Mouse (Mus musculus): Measurements from ENCODE around the gene Creg1. TPM values are rescaled to one million over a fixed set of nuclear protein-coding genes. Genes with fewer than 3 reads are reported as not detected.

The Creg1 gene
- total and polyA plus RNA-seq, 2 experiments from 2014 or later, result 22.7 to 42.3 TPM

- Histone ChIP-seq H3K36me3 (ENCODE audit: insufficient read depth) (0 out of 2 replicates have a peak, but pooled peaks cover 3% of the 10 kb centered on the region), H3K9ac (no peak overlapping the region), H3K27me3 (ENCODE audit: insufficient read depth, low read length) (no peaks in the 10 kb centered on the region), H3K4me2 (ENCODE audit: low read depth) (peak overlapping the region; percentile 39; the same call in 1 of the 2 replicates), H3K27ac (ENCODE audit: low read depth, low read length) (no peak overlapping the region), H3K9me3 (ENCODE audit: low read length) (no peaks in the 10 kb centered on the region), H3K4me1 (ENCODE audit: insufficient read depth) (no peaks in the 10 kb centered on the region), H3K4me3 (ENCODE audit: low read depth, low read length) (no peak overlapping the region)
- no peak for ATAC-seq
- TF ChIP-seq CTCF (IDR thresholded peaks at IDR 0.05; ENCODE audit: low read depth), result no peak
- no peak for DNase-seq
- WGBS, result 53% methylated on average over 9 of the region's 9 CpGs
These were observed 8.5 kb downstream of the Creg1 start for GRCm38 (mm10) chr1:165771998-165772397.

- Histone ChIP-seq H3K4me2 (ENCODE audit: low read depth) (0 out of 2 replicates have a peak overlapping the region, but pooled peaks have one; percentile 17), H3K4me1 (ENCODE audit: insufficient read depth) (peaks cover 2% of the 10 kb centered on the region), H3K4me3 (ENCODE audit: low read depth, low read length) (no peak overlapping the region), H3K9me3 (ENCODE audit: low read length) (no peaks in the 10 kb centered on the region), H3K9ac (no peak overlapping the region), H3K27me3 (ENCODE audit: insufficient read depth, low read length) (no peaks in the 10 kb centered on the region), H3K36me3 (ENCODE audit: insufficient read depth) (0 out of 2 replicates have a peak, but pooled peaks cover 2% of the 10 kb centered on the region), H3K27ac (ENCODE audit: low read depth, low read length) (no peak overlapping the region)
- DNase-seq, result peak; percentile 85
- peak; percentile 84 for TF ChIP-seq CTCF (IDR thresholded peaks at IDR 0.05; ENCODE audit: low read depth)
- 38% methylated on average over 19 of the region's 19 CpGs for WGBS
- peak; percentile 48 for ATAC-seq
These were observed 12.2 kb downstream of the Creg1 start for GRCm38 (mm10) chr1:165775518-165776294.

- peaks cover 8% of the 10 kb centered on the region for H3K4me1 ChIP-seq (ENCODE audit: insufficient read depth)
- H3K4me2 ChIP-seq (ENCODE audit: low read depth), result peak overlapping the region; percentile 52
- peak; percentile 78 for DNase-seq
- peak overlapping the region; percentile 32 for H3K4me3 ChIP-seq (ENCODE audit: low read depth, low read length)
- no peaks in the 10 kb centered on the region for H3K9me3 ChIP-seq (ENCODE audit: low read length)
- peak; percentile 50 for ATAC-seq
- no peaks in the 10 kb centered on the region for H3K27me3 ChIP-seq (ENCODE audit: insufficient read depth, low read length)
- WGBS, result 3% methylated on average over 13 of the region's 13 CpGs
- peak; percentile 73 for TF ChIP-seq CTCF (IDR thresholded peaks at IDR 0.05; ENCODE audit: low read depth)
- H3K27ac ChIP-seq (ENCODE audit: low read depth, low read length), result no peak overlapping the region
- H3K9ac ChIP-seq, result peak overlapping the region; percentile 22; the same call in 1 of the 2 replicates
- no peaks in the 10 kb centered on the region for H3K36me3 ChIP-seq (ENCODE audit: insufficient read depth)
These were observed 16.5 kb downstream of the Creg1 start for GRCm38 (mm10) chr1:165779954-165780585.

DNA sequence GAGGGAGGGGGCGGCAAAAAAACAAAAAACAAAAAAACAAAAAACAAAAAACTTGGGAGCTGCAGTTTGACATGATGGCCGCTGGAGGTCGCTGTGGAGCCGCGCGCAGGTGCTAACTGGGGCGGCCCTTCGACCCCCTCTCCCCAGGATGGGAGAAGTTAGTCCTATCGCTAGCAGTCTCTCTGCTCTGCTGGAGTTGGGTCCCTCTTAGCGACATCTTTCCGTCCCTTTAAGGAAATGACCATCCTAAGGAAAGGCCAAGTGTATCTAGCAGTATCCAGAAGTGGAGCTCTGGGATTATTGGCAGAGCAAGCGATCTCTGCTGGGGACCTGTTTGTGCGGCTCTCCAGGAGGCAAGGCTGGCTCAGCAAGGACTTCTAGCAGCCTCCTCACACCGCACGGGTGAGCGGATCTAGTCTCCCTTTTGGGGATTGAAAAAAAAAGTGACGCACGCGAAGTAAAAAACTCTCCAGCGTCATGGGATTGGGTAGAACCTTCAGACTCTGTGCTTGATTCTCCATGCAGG is 17.1 kb downstream of the Creg1 start:
- H3K9ac ChIP-seq, result 0 out of 2 replicates have a peak overlapping the region, but pooled peaks have one; percentile 22
- H3K4me2 ChIP-seq (ENCODE audit: low read depth), result peak overlapping the region; percentile 52
- peak overlapping the region; percentile 32 for H3K4me3 ChIP-seq (ENCODE audit: low read depth, low read length)
- no peak overlapping the region for H3K27ac ChIP-seq (ENCODE audit: low read depth, low read length)
- H3K27me3 ChIP-seq (ENCODE audit: insufficient read depth, low read length), result no peaks in the 10 kb centered on the region
- TF ChIP-seq CTCF (IDR thresholded peaks at IDR 0.05; ENCODE audit: low read depth), result peak; percentile 85
- ATAC-seq (peak; percentile 65), DNase-seq (peak; percentile 56)
- H3K4me1 ChIP-seq (ENCODE audit: insufficient read depth), result peaks cover 8% of the 10 kb centered on the region
- 2% methylated on average over 20 of the region's 20 CpGs for WGBS
- no peaks in the 10 kb centered on the region for H3K9me3 ChIP-seq (ENCODE audit: low read length)
- H3K36me3 ChIP-seq (ENCODE audit: insufficient read depth), result no peaks in the 10 kb centered on the region

GRCm38 (mm10) chr1:165781426-165781825 is 17.9 kb downstream of the Creg1 start:
- no peak for TF ChIP-seq CTCF (IDR thresholded peaks at IDR 0.05; ENCODE audit: low read depth)
- peaks cover 8% of the 10 kb centered on the region for H3K4me1 ChIP-seq (ENCODE audit: insufficient read depth)
- ATAC-seq (no peak), DNase-seq (no peak)
- H3K9ac ChIP-seq, result no peak overlapping the region
- H3K27me3 ChIP-seq (ENCODE audit: insufficient read depth, low read length), result no peaks in the 10 kb centered on the region
- H3K9me3 ChIP-seq (ENCODE audit: low read length), result no peaks in the 10 kb centered on the region
- H3K4me2 ChIP-seq (ENCODE audit: low read depth), result no peak overlapping the region
- no peaks in the 10 kb centered on the region for H3K36me3 ChIP-seq (ENCODE audit: insufficient read depth)
- 88% methylated on average over 9 of the region's 9 CpGs for WGBS
- H3K4me3 ChIP-seq (ENCODE audit: low read depth, low read length), result no peak overlapping the region
- no peak overlapping the region for H3K27ac ChIP-seq (ENCODE audit: low read depth, low read length)

DNA sequence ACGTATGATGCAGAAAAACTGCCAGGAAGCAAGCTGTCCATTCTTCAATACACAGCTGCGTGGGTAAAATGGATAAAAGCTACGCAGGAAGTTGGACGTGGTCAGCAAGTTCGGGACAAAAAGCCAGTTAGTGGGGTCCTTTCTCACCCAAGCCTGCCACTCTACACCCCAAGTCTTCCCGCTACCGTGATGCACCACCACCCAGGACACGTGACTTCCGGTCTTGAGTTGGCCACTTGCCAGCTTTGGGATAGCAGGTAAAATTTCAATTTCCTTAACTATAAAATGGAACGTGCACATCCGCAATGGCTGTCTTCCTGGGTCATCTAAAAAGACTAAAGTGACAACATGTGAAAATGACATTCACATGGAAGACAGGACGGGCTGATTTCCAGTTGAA is 18.4 kb downstream of the Creg1 start:
- DNase-seq, result no peak

More for the DNA sequence above, 18.4 kb downstream of the Creg1 start:
- Histone ChIP-seq H3K9me3 (ENCODE audit: low read length) (no peaks in the 10 kb centered on the region), H3K27ac (ENCODE audit: low read depth, low read length) (no peak overlapping the region), H3K36me3 (ENCODE audit: insufficient read depth) (no peaks in the 10 kb centered on the region), H3K4me3 (ENCODE audit: low read depth, low read length) (no peak overlapping the region), H3K27me3 (ENCODE audit: insufficient read depth, low read length) (no peaks in the 10 kb centered on the region), H3K4me1 (ENCODE audit: insufficient read depth) (peaks cover 8% of the 10 kb centered on the region), H3K4me2 (ENCODE audit: low read depth) (no peak overlapping the region), H3K9ac (no peak overlapping the region)
- 88% methylated on average over 12 of the region's 12 CpGs for WGBS
- ATAC-seq, result no peak
- TF ChIP-seq CTCF (IDR thresholded peaks at IDR 0.05; ENCODE audit: low read depth), result no peak
